In genomic region chr8:81858393-81858792, GRCm38 (mm10) we compare ENCODE assay signal across 31 mouse cellular contexts.
"Had no signal": no experiment of that assay in that cellular context is flagged by ENCODE, and none has a peak within 500 bp of the region (broad histone marks: within the 10 kb centered on the region; RNA-seq: fewer than 3 reads in every experiment).

No protein-coding gene starts in this region.

- H3K4me1 ChIP-seq: hindbrain, embryonic 10.5 days; hindbrain, embryonic 12.5 days; hindbrain, embryonic 13.5 days; hindbrain, embryonic 15.5 days; intestine, embryonic 15.5 days had no signal

- H3K4me3 ChIP-seq: heart, embryonic 12.5 days; heart, embryonic 15.5 days; hindbrain, embryonic 10.5 days; hindbrain, embryonic 12.5 days; hindbrain, embryonic 13.5 days; hindbrain, embryonic 15.5 days; intestine, embryonic 15.5 days; kidney, embryonic 15.5 days; layer of hippocampus, adult 2 months; left cerebral cortex, adult 2 months had no signal

- H3K4me2 ChIP-seq: heart, embryonic 11.5 days; heart, embryonic 12.5 days; heart, embryonic 15.5 days; hindbrain, embryonic 12.5 days; hindbrain, embryonic 13.5 days; hindbrain, embryonic 14.5 days; hindbrain, embryonic 15.5 days; intestine, embryonic 15.5 days; kidney, embryonic 15.5 days had no signal

- DNase-seq: heart, postnatal 10 days; heart, postnatal 14 days; heart, postnatal 36 days; heart, postnatal 4 days; kidney, adult 11 months; kidney, adult 18-20 months; kidney, adult 2 months; kidney, adult 8-10 months; kidney, adult 9 months; kidney, postnatal 10 days; kidney, postnatal 14 days; kidney, postnatal 25 days; kidney, postnatal 36 days; kidney, postnatal 4 days; layer of hippocampus, adult 9-11 months; layer of hippocampus, postnatal 36 days had no signal

- H3K36me3 ChIP-seq: heart, embryonic 12.5 days; heart, embryonic 13.5 days; heart, embryonic 15.5 days; hindbrain, embryonic 10.5 days; hindbrain, embryonic 12.5 days; hindbrain, embryonic 13.5 days; hindbrain, embryonic 15.5 days; intestine, embryonic 15.5 days; kidney, embryonic 15.5 days had no signal

- H3K27ac ChIP-seq: heart, embryonic 13.5 days; heart, embryonic 15.5 days; hindbrain, embryonic 10.5 days; hindbrain, embryonic 12.5 days; hindbrain, embryonic 13.5 days; hindbrain, embryonic 14.5 days; hindbrain, embryonic 15.5 days; hindbrain, postnatal 0 days; intestine, embryonic 15.5 days; kidney, embryonic 15.5 days; kidney, postnatal 0 days; layer of hippocampus, adult 2 months; left cerebral cortex, adult 2 months had no signal

- H3K9me3 ChIP-seq: heart, embryonic 12.5 days; heart, embryonic 13.5 days; heart, embryonic 15.5 days; hindbrain, embryonic 10.5 days; hindbrain, embryonic 12.5 days; hindbrain, embryonic 13.5 days; hindbrain, embryonic 15.5 days; intestine, embryonic 15.5 days; kidney, embryonic 15.5 days had no signal

- H3K9ac ChIP-seq: heart, embryonic 12.5 days; heart, embryonic 13.5 days; heart, embryonic 15.5 days; hindbrain, embryonic 12.5 days; hindbrain, embryonic 13.5 days; hindbrain, embryonic 14.5 days; hindbrain, embryonic 15.5 days; intestine, embryonic 15.5 days; kidney, embryonic 15.5 days had no signal

- H3K27me3 ChIP-seq: heart, embryonic 12.5 days; heart, embryonic 13.5 days; heart, embryonic 15.5 days; hindbrain, embryonic 12.5 days; hindbrain, embryonic 13.5 days; hindbrain, embryonic 15.5 days; intestine, embryonic 15.5 days; kidney, embryonic 15.5 days had no signal
